Mouse (Mus musculus) intestine, embryonic 14.5 days (tissue): ENCODE results near the gene Castor2. TPM values are rescaled to one million over a fixed set of nuclear protein-coding genes. Genes with fewer than 3 reads are reported as not detected.

Experiments
- ATAC-seq: fragments of 200-750 bp; cut with Nextera tagmentation; replicated peaks from 2 replicates; pipeline ENCODE4 v1.8.0; 2017; ENCODE audit warnings: low read depth, moderate number of reproducible peaks, moderate TSS enrichment, moderate library complexity; ENCODE audit not compliant: low FRiP score, low TSS enrichment
- DNase-seq: peaks from one replicate; pipeline ENCODE4 v3.0.0-alpha.2; 2018; ENCODE audit warnings: low spot score
- H3K27ac ChIP-seq: fragments of 300-500 bp; sonication (generic); 2 replicates; pipeline ENCODE4 v1.5.1; 2014; ENCODE audit warnings: low read depth, mild to moderate bottlenecking, control low read depth
- H3K27me3 ChIP-seq: fragments of 300-500 bp; sonication (generic); replicated peaks from 2 replicates; pipeline ENCODE4 v1.6.1; 2014; ENCODE audit warnings: low read length, control low read depth; ENCODE audit not compliant: control insufficient read depth, insufficient read depth
- H3K36me3 ChIP-seq: fragments of 300-500 bp; sonication (generic); 2 replicates; pipeline ENCODE4 v1.6.1; 2014; ENCODE audit warnings: low read length, control low read depth; ENCODE audit not compliant: control insufficient read depth, insufficient read depth
- H3K4me1 ChIP-seq: fragments of 300-500 bp; sonication (generic); replicated peaks from 2 replicates; pipeline ENCODE4 v1.6.1; 2014; ENCODE audit warnings: low read length, control low read depth, mixed read lengths; ENCODE audit not compliant: control insufficient read depth, insufficient read depth
- H3K4me2 ChIP-seq: fragments of 300-500 bp; sonication (generic); 2 replicates; pipeline ENCODE4 v1.6.1; 2014; ENCODE audit warnings: low read length
- H3K4me3 ChIP-seq: fragments of 300-500 bp; sonication (generic); 2 replicates; pipeline ENCODE4 v1.5.1; 2014; ENCODE audit warnings: low read depth, low read length, control low read depth, mixed read lengths
- H3K9ac ChIP-seq: fragments of 300-500 bp; sonication (generic); 2 replicates; pipeline ENCODE4 v1.6.1; 2014; ENCODE audit warnings: mild to moderate bottlenecking, low read length
- H3K9me3 ChIP-seq: fragments of 300-500 bp; sonication (generic); 2 replicates; pipeline ENCODE4 v1.6.1; 2016; ENCODE audit warnings: low read length, control low read depth; ENCODE audit not compliant: control insufficient read depth
- WGBS: fragments of 180-500 bp; shearing (Covaris S2); extraction: QIAGEN DNeasy Blood & Tissue Kit; methylation state at CpG from one replicate; pipeline ENCODE4 v1.1.7; 2014; 5-methylcytosine and 5-hydroxymethylcytosine counted together
- polyA plus RNA-seq: library from polyadenylated mRNA; unstranded; fragments of >200 nt; fragmentation: Nextera tagmentation; extraction: Ambion mirVana; gene quantifications from 2 replicates; pipeline ENCODE4 v1.2.1, GENCODE M21; 2014

The Castor2 gene
- polyA plus RNA-seq, 1 experiment from 2014 or later: 6.2 TPM

- no peaks in the 10 kb centered on the region for H3K36me3 ChIP-seq
- no peak overlapping the region for H3K27ac ChIP-seq
- no peak for DNase-seq
- no peaks in the 10 kb centered on the region for H3K9me3 ChIP-seq
- H3K4me3 ChIP-seq: peak overlapping the region; percentile 71
- H3K4me1 ChIP-seq: peaks cover 15% of the 10 kb centered on the region; the same call in 1 of the 2 replicates
- peak overlapping the region; percentile 88 for H3K4me2 ChIP-seq
- no peaks in the 10 kb centered on the region for H3K27me3 ChIP-seq
- ATAC-seq: no peak
- WGBS: 52% methylated on average over 13 of the region's 13 CpGs
- H3K9ac ChIP-seq: peak overlapping the region; percentile 53
Measured at GRCm38 (mm10) chr5:134098341-134098902, 1.1 kb upstream of the Castor2 start.

- 2% methylated on average over 17 of the region's 17 CpGs for WGBS
- Histone ChIP-seq H3K4me2 (peak overlapping the region; percentile 88), H3K4me3 (peak overlapping the region; percentile 71), H3K27ac (peak overlapping the region; percentile 67; the same call in 1 of the 2 replicates), H3K36me3 (no peaks in the 10 kb centered on the region), H3K4me1 (peaks cover 15% of the 10 kb centered on the region; the same call in 1 of the 2 replicates), H3K9ac (peak overlapping the region; percentile 53), H3K27me3 (no peaks in the 10 kb centered on the region), H3K9me3 (no peaks in the 10 kb centered on the region)
- ATAC-seq: no peak; the same call in 1 of the 2 replicates
- DNase-seq: no peak
Measured at GRCm38 (mm10) chr5:134098976-134099375, 535 bp upstream of the Castor2 start.

- Histone ChIP-seq H3K4me3 (peak overlapping the region; percentile 71), H3K9ac (peak overlapping the region; percentile 63), H3K9me3 (no peaks in the 10 kb centered on the region), H3K27me3 (no peaks in the 10 kb centered on the region), H3K36me3 (no peaks in the 10 kb centered on the region), H3K4me1 (peaks cover 15% of the 10 kb centered on the region; the same call in 1 of the 2 replicates), H3K27ac (peak overlapping the region; percentile 65; the same call in 1 of the 2 replicates), H3K4me2 (peak overlapping the region; percentile 88)
- peak; percentile 3; the same call in 1 of the 2 replicates for ATAC-seq
- no peak for DNase-seq
- 3% methylated on average over 17 of the region's 17 CpGs for WGBS
Measured at GRCm38 (mm10) chr5:134100232-134100771, 791 bp downstream of the Castor2 start.

GRCm38 (mm10) chr5:134101322-134101721, 1.8 kb downstream of the Castor2 start:
- Histone ChIP-seq H3K27ac (peak overlapping the region; percentile 59; the same call in 1 of the 2 replicates), H3K4me3 (no peak overlapping the region), H3K9ac (no peak overlapping the region), H3K4me2 (peak overlapping the region; percentile 88), H3K36me3 (no peaks in the 10 kb centered on the region), H3K4me1 (peaks cover 15% of the 10 kb centered on the region; the same call in 1 of the 2 replicates), H3K9me3 (no peaks in the 10 kb centered on the region), H3K27me3 (no peaks in the 10 kb centered on the region)
- ATAC-seq: 0 out of 2 replicates have a peak, but pooled peaks have one; percentile 16
- DNase-seq: no peak
- 58% methylated on average over 5 of the region's 5 CpGs for WGBS

GRCm38 (mm10) chr5:134101883-134102282, 2.4 kb downstream of the Castor2 start:
- DNase-seq: no peak
- no peaks in the 10 kb centered on the region for H3K27me3 ChIP-seq
- peak overlapping the region; percentile 32; the same call in 1 of the 2 replicates for H3K4me2 ChIP-seq
- peaks cover 15% of the 10 kb centered on the region; the same call in 1 of the 2 replicates for H3K4me1 ChIP-seq
- no peaks in the 10 kb centered on the region for H3K36me3 ChIP-seq
- no peak for ATAC-seq
- H3K4me3 ChIP-seq: no peak overlapping the region
- H3K27ac ChIP-seq: peak overlapping the region; percentile 59; the same call in 1 of the 2 replicates
- H3K9ac ChIP-seq: no peak overlapping the region
- 28% methylated on average over 5 of the region's 5 CpGs for WGBS
- no peaks in the 10 kb centered on the region for H3K9me3 ChIP-seq

GRCm38 (mm10) chr5:134102720-134103119, 3.2 kb downstream of the Castor2 start:
- Histone ChIP-seq H3K9me3 (no peaks in the 10 kb centered on the region), H3K4me2 (no peak overlapping the region), H3K9ac (no peak overlapping the region), H3K27ac (no peak overlapping the region), H3K27me3 (no peaks in the 10 kb centered on the region), H3K4me3 (no peak overlapping the region), H3K4me1 (peaks cover 15% of the 10 kb centered on the region; the same call in 1 of the 2 replicates), H3K36me3 (no peaks in the 10 kb centered on the region)
- 59% methylated on average over 6 of the region's 6 CpGs for WGBS
- no peak for DNase-seq
- no peak for ATAC-seq

- no peaks in the 10 kb centered on the region for H3K27me3 ChIP-seq
- no peak overlapping the region for H3K4me2 ChIP-seq
- WGBS: 68% methylated on average over 8 of the region's 8 CpGs
- H3K4me3 ChIP-seq: no peak overlapping the region
- DNase-seq: no peak
- no peak overlapping the region for H3K9ac ChIP-seq
- H3K27ac ChIP-seq: no peak overlapping the region
- ATAC-seq: no peak
- H3K36me3 ChIP-seq: no peaks in the 10 kb centered on the region; the same call in 1 of the 2 replicates
- H3K4me1 ChIP-seq: 0 out of 2 replicates have a peak, but pooled peaks cover 4% of the 10 kb centered on the region
- no peaks in the 10 kb centered on the region for H3K9me3 ChIP-seq
Measured at GRCm38 (mm10) chr5:134105829-134106228, 6.3 kb downstream of the Castor2 start.

- Histone ChIP-seq H3K4me3 (no peak overlapping the region), H3K4me2 (no peak overlapping the region), H3K9me3 (0 out of 2 replicates have a peak, but pooled peaks cover 2% of the 10 kb centered on the region), H3K9ac (no peak overlapping the region), H3K4me1 (no peaks in the 10 kb centered on the region), H3K27ac (no peak overlapping the region), H3K27me3 (no peaks in the 10 kb centered on the region), H3K36me3 (no peaks in the 10 kb centered on the region; the same call in 1 of the 2 replicates)
- WGBS: 76% methylated on average over 5 of the region's 5 CpGs
- ATAC-seq (no peak), DNase-seq (no peak)
Measured at GRCm38 (mm10) chr5:134114981-134115380, 15.5 kb downstream of the Castor2 start.
